Mouse (Mus musculus): ENCODE measurements around the gene Ncoa7.

DNA sequence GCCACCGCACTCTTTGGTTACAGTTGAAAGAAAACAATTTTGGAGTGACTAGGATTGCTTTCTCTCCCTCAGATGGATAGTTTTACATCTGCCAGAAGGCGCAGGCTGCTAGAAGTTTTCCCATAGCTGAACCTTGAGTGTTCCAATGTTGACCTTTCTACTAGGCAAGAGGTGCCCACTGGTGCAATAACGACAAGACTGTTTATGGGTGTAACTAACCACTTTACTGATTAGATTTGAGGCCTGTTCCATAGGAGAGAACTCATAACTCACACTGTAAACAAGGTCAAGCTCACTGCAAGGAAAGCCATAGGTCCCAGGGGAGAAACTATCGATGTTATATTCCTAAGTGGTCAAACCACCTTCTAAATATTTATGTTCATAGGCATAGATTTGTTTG lies 119.7 kb downstream of the Ncoa7 start:
- TF ChIP-seq POLR2A (IDR thresholded peaks at IDR 0.05; ENCODE audit: low read depth, low read length) (no peak), CTCF (IDR thresholded peaks at IDR 0.05; ENCODE audit: extremely low read depth, insufficient read length, insufficient replicate concordance, low read depth, low read length) (no peak)

Data from small intestine, adult 2 months (tissue).